Mouse (Mus musculus): ENCODE results near the gene Lpar2. TPM values are rescaled to one million over a fixed set of nuclear protein-coding genes. Genes with fewer than 3 reads are reported as not detected.
A peak's percentile ranks its signal among the peaks of the same experiment; 100 is the strongest.

Gene Lpar2
- polyA plus RNA-seq, 1 experiment: 0.12 TPM

DNA sequence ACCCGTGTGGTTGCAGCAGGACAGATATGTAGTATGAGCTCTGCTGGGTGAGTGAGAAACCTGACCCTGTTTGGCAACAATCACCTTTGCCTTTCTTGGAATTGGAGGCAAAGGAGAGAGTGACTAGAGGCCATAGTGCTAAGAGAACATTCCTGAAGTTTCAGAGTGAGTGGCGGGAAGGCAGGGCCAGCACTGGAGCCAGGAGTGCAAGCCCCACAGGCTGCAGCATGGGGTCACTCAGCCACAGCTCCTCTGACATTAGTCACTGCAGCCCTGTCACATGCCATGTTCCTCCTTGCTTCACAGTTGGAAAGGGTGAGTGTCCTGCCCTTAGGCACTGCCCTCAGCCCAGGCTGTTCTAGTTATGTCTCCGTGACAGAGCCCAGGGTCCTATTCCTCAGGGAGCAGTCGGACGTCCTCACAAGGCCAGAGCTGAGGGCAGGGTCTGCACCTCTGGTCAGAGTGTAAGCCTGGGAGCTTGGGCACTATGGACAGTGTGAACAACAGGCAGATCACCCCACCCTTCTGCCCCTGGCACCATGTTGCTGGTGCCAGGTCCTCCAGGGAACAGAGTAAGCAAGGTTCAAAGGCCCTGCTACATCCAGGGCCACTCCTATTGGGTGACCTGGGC, 45.6 kb downstream of the Lpar2 start:
- Histone ChIP-seq H3K27me3 (ENCODE audit: control insufficient read depth, insufficient read depth, insufficient read length) (no peaks in the 10 kb centered on the region), H3K4me3 (no peak overlapping the region), H3ac (ENCODE audit: control insufficient read depth, insufficient read length) (no peak overlapping the region), H3K4me2 (ENCODE audit: low read depth) (no peak overlapping the region), H3K79me2 (ENCODE audit: control insufficient read depth, insufficient read depth) (no peaks in the 10 kb centered on the region), H3K36me3 (ENCODE audit: control insufficient read depth, insufficient read depth) (no peaks in the 10 kb centered on the region)
- TF ChIP-seq MYOG (IDR thresholded peaks at IDR 0.05; ENCODE audit: control insufficient read depth in 1 of 3, insufficient read depth in 1 of 3, insufficient read length in 2 of 3, low read depth in 2 of 3): no peak
- no peak for TF ChIP-seq E2F4 (IDR thresholded peaks at IDR 0.05; ENCODE audit: insufficient read depth)
- TF ChIP-seq CEBPB (IDR thresholded peaks at IDR 0.05; ENCODE audit: insufficient read depth, poor library complexity, severe bottlenecking): no peak
- no peak for TF ChIP-seq POLR2AphosphoS2 (IDR thresholded peaks at IDR 0.05; ENCODE audit: insufficient read length, low read depth)
- no peak for TF ChIP-seq TCF3 (IDR thresholded peaks at IDR 0.05; ENCODE audit: insufficient read length, low read depth)
- no peak for TF ChIP-seq USF1 (IDR thresholded peaks at IDR 0.05; ENCODE audit: low read depth)
- TF ChIP-seq MAX (IDR thresholded peaks at IDR 0.05; ENCODE audit: low read depth): no peak
- TF ChIP-seq POLR2A (IDR thresholded peaks at IDR 0.05; ENCODE audit: insufficient read length, low read depth): no peak
- no peak for TF ChIP-seq REST (IDR thresholded peaks at IDR 0.05; ENCODE audit: insufficient read depth, insufficient read length)
- no peak for TF ChIP-seq TCF12 (IDR thresholded peaks at IDR 0.05; ENCODE audit: insufficient read depth, poor library complexity, severe bottlenecking)
- TF ChIP-seq MYOD1 (IDR thresholded peaks at IDR 0.05; ENCODE audit: control insufficient read depth in 1 of 3, insufficient read length in 2 of 3, low read depth in 2 of 3): no peak
- TF ChIP-seq SRF (IDR thresholded peaks at IDR 0.05; ENCODE audit: control insufficient read depth, insufficient read length, low read depth): no peak

DNA sequence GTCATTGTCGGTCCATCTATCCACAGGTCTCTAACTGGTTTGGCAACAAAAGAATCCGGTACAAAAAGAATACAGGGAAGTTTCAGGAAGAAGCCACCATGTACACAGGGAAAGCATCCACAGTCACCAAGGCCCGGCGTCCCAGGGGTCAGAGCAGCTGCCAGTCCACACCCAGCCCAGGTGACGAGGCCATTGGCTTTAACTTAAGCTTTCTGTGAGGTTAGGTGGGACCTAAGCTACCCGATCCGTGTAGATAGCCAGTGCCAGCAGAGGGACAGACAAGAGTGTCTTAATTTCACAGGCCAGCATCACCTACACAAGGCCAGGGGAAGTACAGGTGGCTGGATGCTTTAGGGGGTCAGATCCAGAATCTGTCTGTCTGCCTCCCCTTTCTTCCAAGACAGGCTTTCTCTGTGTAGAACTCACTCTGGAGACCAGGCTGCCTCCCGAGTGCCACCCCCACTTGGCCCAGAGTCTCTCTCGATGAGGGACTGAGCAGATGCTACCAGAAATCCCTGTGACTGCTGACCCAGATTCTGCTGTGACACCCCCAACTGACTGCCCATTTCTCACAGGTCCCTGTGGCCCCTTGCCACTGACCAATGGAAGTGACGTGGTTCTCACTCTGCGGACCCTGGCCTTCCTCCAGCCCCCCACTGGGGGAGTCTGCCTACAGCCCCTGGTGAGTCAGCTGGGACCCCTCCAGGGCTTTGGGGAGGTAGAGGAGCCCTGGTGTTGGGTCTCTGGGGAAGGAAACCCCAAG, 48.0 kb downstream of the Lpar2 start:
- Histone ChIP-seq H3K27me3 (ENCODE audit: control insufficient read depth, insufficient read depth, insufficient read length) (no peaks in the 10 kb centered on the region), H3ac (ENCODE audit: control insufficient read depth, insufficient read length) (no peak overlapping the region), H3K79me2 (ENCODE audit: control insufficient read depth, insufficient read depth) (no peaks in the 10 kb centered on the region), H3K4me3 (no peak overlapping the region), H3K36me3 (ENCODE audit: control insufficient read depth, insufficient read depth) (no peaks in the 10 kb centered on the region), H3K4me2 (ENCODE audit: low read depth) (no peak overlapping the region)
- TF ChIP-seq POLR2AphosphoS2 (IDR thresholded peaks at IDR 0.05; ENCODE audit: insufficient read length, low read depth) (no peak), TCF3 (IDR thresholded peaks at IDR 0.05; ENCODE audit: insufficient read length, low read depth) (no peak), USF1 (IDR thresholded peaks at IDR 0.05; ENCODE audit: low read depth) (no peak), CEBPB (IDR thresholded peaks at IDR 0.05; ENCODE audit: insufficient read depth, poor library complexity, severe bottlenecking) (no peak)

DNA sequence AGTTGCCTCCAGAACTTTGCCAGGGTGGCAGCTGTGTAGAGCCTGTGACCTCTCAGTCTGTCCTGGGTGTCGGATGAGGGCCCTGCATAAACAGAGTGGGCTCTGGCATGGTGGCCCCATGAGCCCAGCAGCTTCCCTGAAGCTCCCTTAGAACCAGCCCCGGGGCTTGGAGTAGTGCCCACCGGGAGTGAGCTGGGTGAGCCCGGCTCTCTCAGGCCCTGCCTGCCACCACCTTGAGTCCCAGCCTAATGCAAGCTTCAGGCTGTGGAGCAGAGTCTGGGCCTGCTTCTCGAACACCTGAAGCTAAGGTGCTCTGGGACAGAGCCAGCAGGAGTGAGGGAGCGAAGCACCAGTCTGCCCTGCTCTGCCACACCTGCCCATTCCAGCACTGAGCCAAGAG, 48.7 kb downstream of the Lpar2 start:
- TF ChIP-seq E2F4 (IDR thresholded peaks at IDR 0.05; ENCODE audit: insufficient read depth) (no peak), TCF12 (IDR thresholded peaks at IDR 0.05; ENCODE audit: insufficient read depth, poor library complexity, severe bottlenecking) (no peak), POLR2A (IDR thresholded peaks at IDR 0.05; ENCODE audit: insufficient read length, low read depth) (no peak), USF1 (IDR thresholded peaks at IDR 0.05; ENCODE audit: low read depth) (no peak), TCF3 (IDR thresholded peaks at IDR 0.05; ENCODE audit: insufficient read length, low read depth) (no peak), MAX (IDR thresholded peaks at IDR 0.05; ENCODE audit: low read depth) (no peak), POLR2AphosphoS2 (IDR thresholded peaks at IDR 0.05; ENCODE audit: insufficient read length, low read depth) (no peak), MYOG (IDR thresholded peaks at IDR 0.05; ENCODE audit: control insufficient read depth in 1 of 3, insufficient read depth in 1 of 3, insufficient read length in 2 of 3, low read depth in 2 of 3) (no peak), SRF (IDR thresholded peaks at IDR 0.05; ENCODE audit: control insufficient read depth, insufficient read length, low read depth) (no peak), REST (IDR thresholded peaks at IDR 0.05; ENCODE audit: insufficient read depth, insufficient read length) (no peak), CEBPB (IDR thresholded peaks at IDR 0.05; ENCODE audit: insufficient read depth, poor library complexity, severe bottlenecking) (no peak), MYOD1 (IDR thresholded peaks at IDR 0.05; ENCODE audit: control insufficient read depth in 1 of 3, insufficient read length in 2 of 3, low read depth in 2 of 3) (no peak)

DNA sequence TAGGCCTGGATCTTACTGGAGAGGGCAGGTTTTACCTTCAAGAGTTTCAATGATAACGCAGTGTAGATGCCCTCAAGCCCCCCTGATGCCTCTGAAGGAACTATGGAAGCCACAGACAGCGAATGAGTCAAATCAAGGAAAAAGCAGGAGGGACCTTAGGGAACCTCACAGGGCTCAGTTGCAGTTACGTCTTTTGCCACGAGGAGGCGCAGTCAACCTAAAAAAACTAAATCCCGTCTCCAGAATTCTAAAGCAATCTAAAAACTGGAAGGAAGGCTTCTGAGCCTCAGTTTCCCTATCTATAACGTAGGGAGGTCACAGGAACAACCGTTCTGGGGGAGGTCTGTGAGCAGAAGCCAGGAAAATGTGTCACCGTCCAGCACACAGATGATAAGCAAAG, 51.9 kb downstream of the Lpar2 start:
- no peaks in the 10 kb centered on the region for H3K27me3 ChIP-seq (ENCODE audit: control insufficient read depth, insufficient read depth, insufficient read length)
- H3K4me3 ChIP-seq: no peak overlapping the region
- H3K79me2 ChIP-seq (ENCODE audit: control insufficient read depth, insufficient read depth): no peaks in the 10 kb centered on the region
- TF ChIP-seq POLR2AphosphoS2 (IDR thresholded peaks at IDR 0.05; ENCODE audit: insufficient read length, low read depth): no peak
- no peak for TF ChIP-seq MYOD1 (IDR thresholded peaks at IDR 0.05; ENCODE audit: control insufficient read depth in 1 of 3, insufficient read length in 2 of 3, low read depth in 2 of 3)
- no peak for TF ChIP-seq TCF12 (IDR thresholded peaks at IDR 0.05; ENCODE audit: insufficient read depth, poor library complexity, severe bottlenecking)
- no peak for TF ChIP-seq CEBPB (IDR thresholded peaks at IDR 0.05; ENCODE audit: insufficient read depth, poor library complexity, severe bottlenecking)
- no peak for TF ChIP-seq MYOG (IDR thresholded peaks at IDR 0.05; ENCODE audit: control insufficient read depth in 1 of 3, insufficient read depth in 1 of 3, insufficient read length in 2 of 3, low read depth in 2 of 3)
- TF ChIP-seq POLR2A (IDR thresholded peaks at IDR 0.05; ENCODE audit: insufficient read length, low read depth): no peak
- TF ChIP-seq TCF3 (IDR thresholded peaks at IDR 0.05; ENCODE audit: insufficient read length, low read depth): no peak
- TF ChIP-seq USF1 (IDR thresholded peaks at IDR 0.05; ENCODE audit: low read depth): no peak
- no peak overlapping the region for H3ac ChIP-seq (ENCODE audit: control insufficient read depth, insufficient read length)
- peak overlapping the region; percentile 66 for H3K4me2 ChIP-seq (ENCODE audit: low read depth)
- no peaks in the 10 kb centered on the region for H3K36me3 ChIP-seq (ENCODE audit: control insufficient read depth, insufficient read depth)

More for the DNA sequence above, 48.7 kb downstream of the Lpar2 start:
- no peak overlapping the region for H3K4me3 ChIP-seq
- no peaks in the 10 kb centered on the region for H3K79me2 ChIP-seq (ENCODE audit: control insufficient read depth, insufficient read depth)
- no peak overlapping the region for H3ac ChIP-seq (ENCODE audit: control insufficient read depth, insufficient read length)
- no peaks in the 10 kb centered on the region for H3K27me3 ChIP-seq (ENCODE audit: control insufficient read depth, insufficient read depth, insufficient read length)
- no peaks in the 10 kb centered on the region for H3K36me3 ChIP-seq (ENCODE audit: control insufficient read depth, insufficient read depth)
- H3K4me2 ChIP-seq (ENCODE audit: low read depth): no peak overlapping the region
